Mouse (Mus musculus) lung, postnatal 10 days (tissue): ENCODE results near the gene Irf5.

Experiments used
- DNase-seq: peaks from one replicate; pipeline ENCODE4 v3.0.0; 2021

The Irf5 gene

DNA sequence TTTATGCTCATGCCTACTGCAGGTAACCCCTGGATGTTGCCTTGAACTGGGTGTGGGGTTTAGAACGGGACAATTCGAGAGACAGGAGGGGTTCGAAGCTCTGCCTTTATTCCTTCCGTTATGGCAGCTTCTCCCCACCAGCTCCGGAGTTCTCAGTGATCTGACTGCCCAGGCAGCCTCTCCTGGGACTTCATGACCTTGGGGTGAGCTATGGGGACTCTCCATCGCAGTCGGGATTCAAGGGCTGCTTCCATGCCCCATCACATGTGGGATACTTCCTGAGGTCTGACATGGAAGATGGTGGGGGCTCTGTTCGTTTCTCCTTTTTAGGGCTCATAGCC lies 1.7 kb downstream of the Irf5 start:
- DNase-seq, result no peak

DNA sequence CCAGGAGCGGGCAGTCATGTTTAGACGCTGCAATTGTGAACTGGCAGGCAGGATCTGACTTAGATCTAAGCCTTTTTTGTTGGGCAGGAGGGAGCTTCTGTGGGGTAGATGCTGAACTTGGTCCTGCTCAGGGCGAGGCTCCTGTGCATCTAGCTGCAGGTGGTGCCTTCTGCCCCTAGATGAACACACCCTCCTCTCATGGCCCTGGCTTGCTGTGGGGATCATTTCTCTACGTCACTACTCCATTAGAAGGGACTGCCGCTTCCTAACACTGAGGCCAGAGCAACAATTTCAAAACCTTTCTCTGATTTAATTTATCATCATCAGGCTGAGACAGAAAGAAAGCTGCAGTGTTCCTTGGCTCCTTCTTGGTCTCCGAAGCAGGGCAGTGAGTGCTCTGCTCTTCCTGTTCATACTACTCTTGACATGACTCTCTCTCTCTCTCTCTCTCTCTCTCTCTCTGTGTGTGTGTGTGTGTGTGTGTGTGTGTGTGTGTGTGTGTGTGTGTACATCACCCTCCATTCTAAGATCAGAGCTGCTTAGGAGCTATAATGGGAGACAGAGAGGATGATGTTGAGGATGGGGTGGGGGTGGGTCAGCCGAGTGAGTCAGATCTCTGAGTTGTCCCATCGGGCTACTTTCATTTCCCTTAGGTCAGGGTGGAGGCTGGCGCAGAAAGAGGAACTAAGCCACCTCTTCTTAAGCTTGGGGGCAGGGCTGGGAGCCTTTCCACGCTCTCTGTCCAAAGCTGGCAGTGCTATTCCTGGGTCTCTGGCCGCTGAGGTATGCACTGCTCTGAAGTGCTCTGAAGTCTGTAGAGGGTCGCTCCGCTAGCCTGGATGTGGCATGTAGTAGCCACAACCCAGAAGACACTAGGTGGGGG lies 2.4 kb downstream of the Irf5 start:
- DNase-seq, result no peak

DNA sequence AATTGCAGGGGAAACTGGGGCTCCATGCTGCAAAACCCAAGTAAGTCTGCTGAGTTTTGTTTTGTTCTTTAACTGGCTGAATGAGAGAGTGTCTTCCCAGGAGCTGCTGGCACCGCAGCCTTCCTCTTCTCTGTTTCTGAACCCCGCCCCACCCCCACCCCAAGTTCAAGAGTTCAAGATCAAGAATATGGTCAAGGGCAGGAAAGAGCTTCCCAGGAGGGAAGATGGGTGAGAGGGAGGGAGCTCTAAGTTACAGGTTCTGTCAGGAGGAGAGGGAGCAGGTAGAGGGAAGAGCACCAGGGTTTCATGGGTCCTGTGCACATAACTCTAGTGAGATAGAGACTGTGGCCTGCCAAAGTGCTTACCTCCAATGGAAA lies 3.0 kb downstream of the Irf5 start:
- no peak for DNase-seq

DNA sequence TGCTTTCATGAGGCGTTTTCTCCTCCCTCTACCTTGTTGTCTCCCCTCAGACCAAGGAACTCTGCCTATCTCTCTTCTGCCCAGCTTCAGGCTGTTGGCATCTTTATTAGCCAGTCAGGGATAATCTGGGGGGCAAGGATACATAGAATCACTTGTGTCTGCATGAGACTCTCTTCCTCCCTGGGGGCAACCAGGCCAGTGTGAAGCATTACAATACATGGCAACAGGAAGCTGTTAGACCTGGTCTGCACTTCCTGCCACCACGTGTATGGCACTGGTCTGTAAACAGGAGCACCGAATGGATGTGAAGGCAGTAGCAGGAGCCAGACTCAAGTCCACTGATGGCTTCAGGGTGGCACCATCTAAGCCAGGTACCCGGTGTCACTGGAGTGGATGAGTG lies 3.6 kb downstream of the Irf5 start:
- no peak for DNase-seq

DNA sequence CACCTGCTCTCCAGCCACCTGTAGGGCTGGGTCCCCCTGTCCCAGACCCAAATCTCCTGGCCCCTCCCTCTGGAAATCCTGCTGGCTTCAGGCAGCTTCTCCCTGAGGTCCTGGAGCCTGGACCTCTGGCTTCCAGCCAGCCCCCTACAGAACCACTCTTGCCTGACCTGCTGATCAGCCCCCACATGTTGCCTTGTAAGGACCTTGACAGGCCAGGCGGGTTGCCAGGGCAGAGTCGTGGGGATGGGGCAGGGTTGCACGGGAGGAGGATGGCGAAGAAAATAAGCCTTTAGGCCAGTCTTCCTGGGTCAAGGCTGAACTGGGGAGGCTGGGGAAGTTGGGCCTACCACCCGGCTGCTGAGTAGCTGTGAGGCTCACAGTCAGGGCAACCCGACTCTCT lies 8.9 kb downstream of the Irf5 start:
- DNase-seq, result no peak

DNA sequence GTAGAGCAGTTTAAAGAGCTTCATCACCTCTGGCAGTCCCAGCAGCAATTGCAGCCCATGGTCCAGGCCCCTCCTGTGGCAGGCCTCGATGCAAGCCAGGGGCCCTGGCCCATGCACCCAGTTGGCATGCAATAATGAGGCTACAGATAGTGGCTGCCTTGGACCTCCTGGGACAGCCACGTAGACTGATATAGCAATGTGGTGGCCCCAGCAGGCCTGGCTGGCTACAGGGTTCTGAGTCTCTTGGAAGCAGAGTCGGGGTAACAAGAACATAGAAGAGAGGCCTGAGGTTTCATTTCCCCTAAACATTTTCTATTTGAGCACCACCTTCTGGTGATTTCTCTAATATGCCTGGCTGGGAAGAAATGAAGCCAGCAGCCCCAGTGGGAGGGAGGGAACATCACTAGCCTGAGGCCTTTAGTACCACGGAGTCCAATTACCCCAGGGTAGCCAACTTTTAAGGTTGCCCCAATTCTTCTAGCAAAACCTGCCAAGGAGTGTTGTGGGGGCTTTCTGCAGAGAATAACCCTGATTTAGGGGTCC lies 10.3 kb downstream of the Irf5 start:
- no peak for DNase-seq

DNA sequence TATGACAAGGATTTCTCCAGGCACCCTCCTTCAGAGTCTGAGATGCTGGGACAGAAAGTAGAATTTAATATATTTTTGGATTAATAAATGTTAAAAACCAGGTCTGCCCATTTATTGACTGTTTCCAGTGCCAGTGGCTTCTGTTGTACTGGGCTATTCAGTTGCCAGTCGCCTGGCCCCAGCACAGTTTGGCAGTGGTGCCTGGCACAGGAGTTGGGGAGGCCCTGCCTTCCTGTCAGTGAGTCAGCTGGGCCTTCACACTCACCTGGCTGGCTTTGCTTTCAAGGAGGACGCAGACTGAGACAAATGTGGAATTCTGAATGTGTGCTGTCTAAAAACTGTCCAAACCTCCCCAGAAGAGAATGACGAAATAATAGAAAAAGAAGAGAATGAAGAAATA lies 10.8 kb downstream of the Irf5 start:
- DNase-seq, result no peak

DNA sequence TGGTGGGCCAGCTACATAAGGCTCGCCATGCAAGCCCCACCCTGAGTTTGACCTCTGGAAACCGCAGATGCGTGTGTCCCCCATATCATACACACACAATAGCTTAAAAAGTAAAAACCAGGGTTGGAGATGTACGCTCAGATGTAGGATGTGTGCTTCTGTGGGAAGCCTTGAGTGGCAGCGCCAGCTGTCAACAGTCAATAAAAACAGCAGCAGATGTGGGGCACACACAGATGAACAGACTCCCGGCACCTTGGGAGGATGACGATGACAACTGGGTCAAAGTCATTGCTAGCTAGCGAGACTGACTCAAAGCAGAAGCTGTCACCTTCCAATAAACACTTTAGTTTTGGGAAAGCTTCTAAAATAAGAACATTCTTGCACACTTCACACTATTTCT lies 13.1 kb downstream of the Irf5 start:
- no peak for DNase-seq

DNA sequence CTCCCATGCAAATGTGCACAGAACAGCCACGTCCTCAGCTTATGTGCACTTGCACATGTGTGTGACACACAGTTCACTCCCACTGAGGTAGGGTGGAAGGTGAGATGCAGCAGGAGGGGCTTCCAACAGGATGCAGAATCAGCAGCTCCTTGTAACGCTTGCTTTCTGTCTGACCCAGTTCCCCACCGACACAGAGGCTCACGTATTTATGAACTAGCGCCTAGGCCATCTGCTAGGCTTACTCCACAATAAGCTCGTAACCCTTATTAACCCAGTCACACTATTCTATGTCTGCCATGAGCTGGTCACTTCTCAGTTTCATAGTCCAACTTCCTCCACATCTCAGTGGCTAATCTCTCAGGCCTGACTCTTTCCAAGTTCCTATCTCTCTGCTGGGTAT lies 13.8 kb downstream of the Irf5 start:
- no peak for DNase-seq

DNA sequence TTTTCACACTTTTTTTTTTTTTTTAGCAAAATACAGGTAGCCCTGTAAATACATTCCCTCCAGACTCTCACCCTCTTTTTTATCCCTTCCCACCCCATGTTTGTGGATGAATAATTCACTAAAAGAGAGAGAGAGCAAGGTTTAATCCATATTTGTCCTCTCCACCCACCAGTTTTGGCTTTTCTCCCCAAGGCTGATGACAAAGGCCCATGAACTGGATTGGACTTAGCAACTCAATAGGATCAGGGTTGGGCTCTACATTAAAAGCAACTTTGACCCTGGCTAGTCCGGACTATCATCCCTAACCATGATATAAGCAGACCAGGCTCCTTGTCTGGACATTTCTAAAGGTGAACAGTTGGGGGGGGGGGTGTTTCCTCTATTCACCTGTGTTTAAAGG lies 14.5 kb downstream of the Irf5 start:
- no peak for DNase-seq

DNA sequence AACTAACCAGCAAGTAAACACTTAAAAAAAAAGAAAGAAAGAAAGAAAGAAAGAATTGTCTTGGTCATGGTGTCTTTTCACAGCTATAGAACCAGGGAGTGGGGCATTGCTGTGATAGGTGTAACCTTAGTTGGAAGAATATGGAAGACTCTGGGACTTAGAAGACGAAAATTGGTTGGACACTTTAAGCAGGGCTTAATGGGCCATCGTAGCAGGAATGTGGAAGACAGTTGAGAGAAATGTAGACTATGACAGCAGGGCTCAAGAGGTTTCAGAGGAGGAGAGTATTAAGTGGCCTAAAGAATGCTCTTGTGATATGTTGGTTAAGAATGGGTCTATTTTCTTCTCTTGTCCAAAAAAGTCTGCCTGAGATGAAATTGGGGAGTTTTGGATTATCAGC lies 19.2 kb downstream of the Irf5 start:
- no peak for DNase-seq

DNA sequence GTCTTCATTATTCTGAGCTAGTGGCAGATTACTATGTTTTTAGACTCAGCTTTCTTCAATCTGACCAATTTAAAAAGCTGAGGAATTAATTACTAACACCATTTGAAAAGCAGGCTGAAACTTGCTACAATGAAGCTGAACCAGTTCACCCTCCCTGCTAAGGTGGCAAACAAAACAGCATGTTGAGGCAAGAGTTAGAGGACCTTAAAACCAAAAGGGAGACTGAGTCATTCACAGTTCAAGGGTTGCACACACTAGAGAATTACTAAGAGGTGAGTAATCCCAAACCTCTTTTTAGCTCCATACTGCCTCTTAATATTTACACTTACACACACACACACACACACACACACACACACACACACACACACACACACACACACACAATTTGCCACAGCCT lies 21.2 kb downstream of the Irf5 start:
- DNase-seq, result no peak

DNA sequence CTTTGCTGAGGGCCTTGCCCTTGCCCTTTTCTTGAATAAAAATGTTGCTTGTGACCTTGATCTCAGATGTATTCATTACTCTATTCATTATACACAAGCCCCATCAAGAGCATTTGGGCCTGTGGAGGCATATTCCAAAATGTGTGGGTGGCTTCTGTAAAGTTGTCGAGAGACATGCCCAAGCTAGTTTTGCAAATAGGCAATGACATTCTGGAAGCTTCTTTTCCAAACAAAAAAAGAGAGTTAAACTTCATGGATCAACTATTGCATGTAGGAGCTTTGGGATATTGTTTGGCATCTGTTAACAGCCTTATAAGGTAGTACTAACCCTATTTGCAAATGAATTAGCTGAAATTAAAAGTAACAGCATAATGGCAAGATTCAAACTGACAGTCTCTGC lies 21.7 kb downstream of the Irf5 start:
- DNase-seq, result no peak

DNA sequence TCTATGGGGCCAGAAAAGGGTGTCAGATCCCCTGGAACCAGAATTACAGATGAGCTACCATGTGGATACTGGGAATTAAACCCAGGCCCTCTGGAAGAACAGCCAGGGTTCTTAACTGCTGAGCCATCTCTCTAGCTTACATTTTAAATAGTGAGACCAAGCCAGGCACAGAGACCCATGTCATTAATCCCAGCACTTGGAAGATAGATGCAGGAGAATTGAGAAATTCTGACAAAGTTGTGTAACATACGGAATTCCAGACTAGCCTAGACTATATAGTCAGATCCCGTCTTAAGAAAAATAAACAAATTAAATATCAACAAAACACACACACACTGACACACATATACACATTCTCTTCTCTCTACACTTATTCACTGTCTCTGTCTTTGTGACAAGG lies 26.1 kb downstream of the Irf5 start:
- DNase-seq, result no peak

DNA sequence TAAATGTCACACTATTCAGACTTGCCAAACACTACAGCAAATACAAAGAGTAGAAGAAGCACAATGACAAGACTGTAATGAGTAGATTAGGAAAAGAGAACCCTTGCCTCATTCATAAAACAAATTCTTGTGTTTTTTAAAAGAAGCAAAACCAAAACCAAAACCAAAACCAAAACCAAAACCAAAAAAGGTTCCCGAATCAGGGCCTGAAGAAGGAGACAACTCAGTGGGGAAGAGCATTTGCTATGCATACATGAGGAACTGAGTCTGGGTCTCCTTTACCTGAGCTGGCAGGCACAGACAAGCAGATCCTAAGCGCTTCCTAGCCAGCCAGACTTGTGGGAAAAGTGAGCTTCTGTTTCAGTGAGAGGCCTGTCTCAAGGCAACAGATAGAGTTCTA lies 30.7 kb downstream of the Irf5 start:
- no peak for DNase-seq

DNA sequence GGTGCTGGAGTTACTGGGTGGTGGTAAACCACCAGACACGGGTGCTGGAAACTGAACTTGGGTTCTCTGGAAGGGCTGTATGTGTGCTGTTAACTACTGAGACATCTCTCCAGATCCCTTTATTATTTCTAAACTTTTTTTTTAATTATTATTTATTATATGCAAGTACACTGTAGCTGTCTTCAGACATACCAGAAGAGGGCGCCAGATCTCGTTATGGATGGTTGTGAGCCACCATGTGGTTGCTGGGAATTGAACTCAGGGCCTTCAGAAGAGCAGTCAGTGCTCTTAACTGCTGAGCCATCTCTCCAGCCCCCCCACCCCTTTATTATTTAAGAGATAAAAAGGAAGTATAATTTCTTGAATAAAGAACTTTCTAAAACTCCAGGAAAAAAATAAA lies 50.0 kb downstream of the Irf5 start:
- peak; percentile 1 for DNase-seq

DNA sequence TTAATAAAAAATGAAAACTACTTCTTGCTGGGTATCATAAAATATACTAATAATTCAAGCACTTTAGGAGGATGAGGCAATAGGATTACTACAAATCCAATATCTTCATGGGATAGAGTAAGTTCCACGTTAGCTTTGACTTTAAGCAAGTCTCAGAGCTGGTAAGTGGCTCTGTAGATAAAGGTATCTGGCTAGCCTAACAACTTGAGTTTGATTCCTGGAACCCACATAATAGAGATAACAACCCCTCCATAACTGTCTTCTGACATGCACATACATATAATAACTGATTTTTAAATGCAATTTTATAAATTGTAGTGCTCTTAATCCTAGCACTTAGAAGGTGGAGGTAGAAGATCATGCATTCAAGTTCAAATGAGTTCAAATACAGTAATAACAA lies 54.3 kb downstream of the Irf5 start:
- no peak for DNase-seq

DNA sequence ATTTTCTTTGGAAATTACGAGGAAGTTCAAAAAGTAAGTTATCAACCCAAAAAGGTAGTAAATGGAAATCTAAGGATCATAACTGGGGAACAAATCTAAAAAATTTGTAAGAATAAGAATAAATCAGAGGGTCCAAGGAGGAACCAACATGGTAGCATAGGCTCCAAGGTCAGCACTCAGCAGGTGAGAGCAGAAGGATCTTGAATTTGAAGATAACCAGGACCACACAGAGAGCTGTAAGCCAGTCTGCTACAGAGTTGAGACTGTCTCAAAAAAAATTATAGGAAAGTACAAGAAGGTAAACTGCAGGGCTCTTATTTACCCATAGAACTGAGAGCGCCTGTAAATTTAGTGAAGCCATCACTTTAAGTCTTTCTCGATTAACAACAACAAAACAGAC lies 54.8 kb downstream of the Irf5 start:
- no peak for DNase-seq
